In genomic region chr13:83131129-83131981, GRCm38 (mm10) we compare ENCODE assay signal across 18 mouse cellular contexts.
DNase-seq lines count a peak whose midpoint lies in the region; ATAC-seq and TF ChIP-seq lines count a peak whose summit lies in the region.
"Had no signal": no experiment of that assay in that cellular context is flagged by ENCODE, and none has a peak within 500 bp of the region (broad histone marks: within the 10 kb centered on the region; RNA-seq: fewer than 3 reads in every experiment).

No protein-coding gene starts in this region.

- H3K4me2 ChIP-seq in embryonic facial prominence, embryonic 11.5 days (ENCODE audit: low read depth, low read length) = no peak overlapping the region
- H3K4me2 ChIP-seq in embryonic facial prominence, embryonic 13.5 days = no peak overlapping the region
- H3K4me2 ChIP-seq in forebrain, postnatal 0 days (ENCODE audit: low read depth) = no peak overlapping the region
- peak overlapping the region; percentile 17; the same call in 1 of the 2 replicates for H3K4me2 ChIP-seq in midbrain, embryonic 15.5 days
- H3K4me2 ChIP-seq: embryonic facial prominence, embryonic 15.5 days; neural tube, embryonic 12.5 days had no signal

- H3K27me3 ChIP-seq in embryonic facial prominence, embryonic 11.5 days (ENCODE audit: control insufficient read depth, insufficient read depth, low read length) = no peaks in the 10 kb centered on the region
- no peaks in the 10 kb centered on the region for H3K27me3 ChIP-seq in embryonic facial prominence, embryonic 10.5 days (replicated peaks; ENCODE audit: low read depth, poor library complexity, severe bottlenecking)
- H3K27me3 ChIP-seq in embryonic facial prominence, embryonic 13.5 days = no peaks in the 10 kb centered on the region
- no peaks in the 10 kb centered on the region for H3K27me3 ChIP-seq in forebrain, postnatal 0 days (ENCODE audit: insufficient read depth, low read length)
- H3K27me3 ChIP-seq in midbrain, embryonic 15.5 days (replicated peaks) = no peaks in the 10 kb centered on the region
- H3K27me3 ChIP-seq: embryonic facial prominence, embryonic 15.5 days; neural tube, embryonic 12.5 days; Patski had no signal

- H3K9me3 ChIP-seq in embryonic facial prominence, embryonic 11.5 days (replicated peaks; ENCODE audit: control insufficient read depth, low read length) = no peaks in the 10 kb centered on the region
- no peaks in the 10 kb centered on the region for H3K9me3 ChIP-seq in embryonic facial prominence, embryonic 10.5 days
- no peaks in the 10 kb centered on the region for H3K9me3 ChIP-seq in embryonic facial prominence, embryonic 13.5 days
- H3K9me3 ChIP-seq in forebrain, postnatal 0 days (ENCODE audit: low read length) = no peaks in the 10 kb centered on the region
- no peaks in the 10 kb centered on the region for H3K9me3 ChIP-seq in midbrain, embryonic 15.5 days
- H3K9me3 ChIP-seq: embryonic facial prominence, embryonic 15.5 days; neural tube, embryonic 12.5 days had no signal

- no peaks in the 10 kb centered on the region for H3K4me1 ChIP-seq in embryonic facial prominence, embryonic 11.5 days (ENCODE audit: control insufficient read depth, insufficient read depth, low read length)
- H3K4me1 ChIP-seq in embryonic facial prominence, embryonic 10.5 days = peaks cover 10% of the 10 kb centered on the region
- peaks cover 13% of the 10 kb centered on the region; the same call in 1 of the 2 replicates for H3K4me1 ChIP-seq in embryonic facial prominence, embryonic 13.5 days
- H3K4me1 ChIP-seq in forebrain, postnatal 0 days (ENCODE audit: insufficient read depth) = peaks cover 15% of the 10 kb centered on the region
- peaks cover 6% of the 10 kb centered on the region; the same call in 1 of the 2 replicates for H3K4me1 ChIP-seq in midbrain, embryonic 15.5 days

- no peak overlapping the region for H3K9ac ChIP-seq in embryonic facial prominence, embryonic 11.5 days (replicated peaks; ENCODE audit: low read length)
- H3K9ac ChIP-seq in embryonic facial prominence, embryonic 13.5 days = no peak overlapping the region
- H3K9ac ChIP-seq in forebrain, postnatal 0 days = no peak overlapping the region
- no peak overlapping the region for H3K9ac ChIP-seq in midbrain, embryonic 15.5 days
- H3K9ac ChIP-seq: embryonic facial prominence, embryonic 15.5 days; neural tube, embryonic 12.5 days had no signal

- WGBS in embryonic facial prominence, embryonic 11.5 days = 20% methylated on average over 7 of the region's 7 CpGs
- WGBS in embryonic facial prominence, embryonic 10.5 days = 25% methylated on average over 7 of the region's 7 CpGs
- WGBS in embryonic facial prominence, embryonic 13.5 days = 41% methylated on average over 7 of the region's 7 CpGs
- WGBS in forebrain, postnatal 0 days = 17% methylated on average over 7 of the region's 7 CpGs
- 17% methylated on average over 7 of the region's 7 CpGs for WGBS in midbrain, embryonic 15.5 days

- H3K27ac ChIP-seq in embryonic facial prominence, embryonic 11.5 days (replicated peaks; ENCODE audit: low read depth, low read length) = no peak overlapping the region
- no peak overlapping the region for H3K27ac ChIP-seq in embryonic facial prominence, embryonic 10.5 days (replicated peaks)
- 0 out of 2 replicates have a peak overlapping the region, but pooled peaks have one; percentile 3 for H3K27ac ChIP-seq in embryonic facial prominence, embryonic 13.5 days
- no peak overlapping the region; the same call in 1 of the 2 replicates for H3K27ac ChIP-seq in forebrain, postnatal 0 days (ENCODE audit: low read depth, low read length)
- H3K27ac ChIP-seq in midbrain, embryonic 15.5 days = no peak overlapping the region
- H3K27ac ChIP-seq: embryonic facial prominence, embryonic 15.5 days; neural tube, embryonic 12.5 days had no signal

- no peaks in the 10 kb centered on the region for H3K36me3 ChIP-seq in embryonic facial prominence, embryonic 11.5 days (replicated peaks; ENCODE audit: control insufficient read depth, insufficient read depth, low read depth, low read length)
- no peaks in the 10 kb centered on the region for H3K36me3 ChIP-seq in embryonic facial prominence, embryonic 10.5 days (replicated peaks)
- no peaks in the 10 kb centered on the region for H3K36me3 ChIP-seq in embryonic facial prominence, embryonic 13.5 days
- no peaks in the 10 kb centered on the region for H3K36me3 ChIP-seq in forebrain, postnatal 0 days (ENCODE audit: insufficient read depth)
- H3K36me3 ChIP-seq in midbrain, embryonic 15.5 days (replicated peaks) = no peaks in the 10 kb centered on the region
- H3K36me3 ChIP-seq: embryonic facial prominence, embryonic 15.5 days; neural tube, embryonic 12.5 days had no signal

- TF ChIP-seq CTCF in forebrain, postnatal 0 days (IDR thresholded peaks at IDR 0.05; ENCODE audit: low read depth) = no peak

- peak; percentile 4 for DNase-seq in embryonic facial prominence, embryonic 11.5 days (ENCODE audit: low spot score)
- DNase-seq in embryonic facial prominence, embryonic 10.5 days (ENCODE audit: low spot score) = no peak
- peak; percentile 19 for DNase-seq in forebrain, postnatal 0 days
- no peak for DNase-seq in heart, postnatal 4 days
- no peak for DNase-seq in lung, postnatal 4 days
- no peak for DNase-seq in kidney, postnatal 36 days
- DNase-seq: cerebellum, adult 8-10 months; heart, adult 11 months; kidney, adult 11 months; kidney, postnatal 25 days; lung, adult 2 months; right cerebral cortex, adult 18-20 months; spleen, adult 18-20 months had no signal

- no peak overlapping the region for H3K4me3 ChIP-seq in embryonic facial prominence, embryonic 11.5 days (ENCODE audit: low read depth, low read length)
- no peak overlapping the region for H3K4me3 ChIP-seq in embryonic facial prominence, embryonic 10.5 days
- H3K4me3 ChIP-seq in embryonic facial prominence, embryonic 13.5 days = no peak overlapping the region
- no peak overlapping the region for H3K4me3 ChIP-seq in forebrain, postnatal 0 days (ENCODE audit: low read depth, low read length)
- H3K4me3 ChIP-seq in midbrain, embryonic 15.5 days = no peak overlapping the region
- H3K4me3 ChIP-seq: embryonic facial prominence, embryonic 15.5 days; neural tube, embryonic 12.5 days had no signal

- no peak for ATAC-seq in embryonic facial prominence, embryonic 11.5 days (replicated peaks; ENCODE audit: insufficient number of reproducible peaks, low FRiP score, low TSS enrichment, low read depth)
- no peak for ATAC-seq in embryonic facial prominence, embryonic 13.5 days (ENCODE audit: insufficient number of reproducible peaks, insufficient read depth, low FRiP score, low TSS enrichment, low read depth)
- ATAC-seq in forebrain, postnatal 0 days = no peak
- peak; percentile 76 for ATAC-seq in midbrain, embryonic 15.5 days (replicated peaks)
- ATAC-seq: Patski had no signal

Comparison
In these comparisons a context has a peak if more than half of its experiments do, and no peak if none do; other contexts are left out.
1. DNase-seq: peak in embryonic facial prominence, embryonic 11.5 days (single experiment) and forebrain, postnatal 0 days (single experiment); none in embryonic facial prominence, embryonic 10.5 days (single experiment), heart, postnatal 4 days (single experiment), lung, postnatal 4 days (0 of 2) and kidney, postnatal 36 days (0 of 2).